Mouse (Mus musculus) limb, embryonic 13.5 days (tissue): ENCODE measurements at regions not wholly inside any gene's neighbourhood (a gene's known extent, or its start where the extent isn't known, plus 50 kb on each side); places are given as distances from the start of the nearest gene placed in this dataset.
A peak's percentile ranks its signal among the peaks of the same experiment; 100 is the strongest.

ENCODE experiments used
- ATAC-seq: fragments of 200-750 bp; cut with Nextera tagmentation; 2 replicates; pipeline ENCODE4 v1.8.0; 2017; ENCODE audit warnings: low read depth, moderate number of reproducible peaks, moderate TSS enrichment; ENCODE audit not compliant: low FRiP score
- H3K27ac ChIP-seq: fragments of 300-500 bp; sonication (generic); 2 replicates; pipeline ENCODE4 v1.5.1; 2015; ENCODE audit warnings: inconsistent platforms, mild to moderate bottlenecking, moderate library complexity
- H3K27me3 ChIP-seq: fragments of 300-500 bp; sonication (generic); 2 replicates; pipeline ENCODE4 v1.6.1; 2015; ENCODE audit warnings: mild to moderate bottlenecking, inconsistent platforms
- H3K36me3 ChIP-seq: fragments of 300-500 bp; sonication (generic); 2 replicates; pipeline ENCODE4 v1.6.1; 2015; ENCODE audit warnings: inconsistent platforms, mild to moderate bottlenecking, moderate library complexity
- H3K4me1 ChIP-seq: fragments of 300-500 bp; sonication (generic); 2 replicates; pipeline ENCODE4 v1.6.1; 2015; ENCODE audit warnings: inconsistent platforms
- H3K4me2 ChIP-seq: fragments of 300-500 bp; sonication (generic); replicated peaks from 2 replicates; pipeline ENCODE4 v1.6.1; 2015; ENCODE audit warnings: inconsistent platforms, mild to moderate bottlenecking, moderate library complexity
- H3K4me3 ChIP-seq: fragments of 300-500 bp; sonication (generic); 2 replicates; pipeline ENCODE4 v1.5.1; 2015; ENCODE audit warnings: moderate library complexity, mild to moderate bottlenecking, inconsistent platforms
- H3K9ac ChIP-seq: fragments of 300-500 bp; sonication (generic); 2 replicates; pipeline ENCODE4 v1.6.1; 2015; ENCODE audit warnings: mild to moderate bottlenecking, inconsistent platforms
- H3K9me3 ChIP-seq: fragments of 300-500 bp; sonication (generic); 2 replicates; pipeline ENCODE4 v1.6.1; 2016; ENCODE audit warnings: inconsistent platforms
- WGBS: fragments of 180-500 bp; shearing (Covaris S2); methylation state at CpG from one replicate; pipeline ENCODE4 v1.1.7; 2015; 5-methylcytosine and 5-hydroxymethylcytosine counted together

DNA sequence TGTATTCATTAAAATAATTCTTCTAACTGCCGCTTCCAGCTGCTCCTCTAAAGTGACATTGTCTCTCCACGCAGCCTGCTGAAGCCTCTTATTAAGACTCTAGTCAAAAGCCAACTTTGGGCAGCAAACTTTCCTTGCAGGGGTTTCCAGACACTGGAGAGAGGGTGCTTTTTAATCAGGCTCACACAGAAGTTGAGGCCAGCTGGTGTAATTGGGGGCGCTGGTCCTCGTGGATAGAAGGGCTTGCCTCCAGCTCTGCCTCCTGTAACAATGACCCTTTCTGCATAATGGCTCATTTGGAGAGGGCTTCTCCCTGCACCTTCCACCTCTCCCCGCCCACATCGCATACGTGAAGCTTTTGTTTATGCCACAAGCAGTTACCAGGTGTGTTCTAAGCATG is 82.8 kb upstream of the Vps8 start:
- ATAC-seq, result no peak

DNA sequence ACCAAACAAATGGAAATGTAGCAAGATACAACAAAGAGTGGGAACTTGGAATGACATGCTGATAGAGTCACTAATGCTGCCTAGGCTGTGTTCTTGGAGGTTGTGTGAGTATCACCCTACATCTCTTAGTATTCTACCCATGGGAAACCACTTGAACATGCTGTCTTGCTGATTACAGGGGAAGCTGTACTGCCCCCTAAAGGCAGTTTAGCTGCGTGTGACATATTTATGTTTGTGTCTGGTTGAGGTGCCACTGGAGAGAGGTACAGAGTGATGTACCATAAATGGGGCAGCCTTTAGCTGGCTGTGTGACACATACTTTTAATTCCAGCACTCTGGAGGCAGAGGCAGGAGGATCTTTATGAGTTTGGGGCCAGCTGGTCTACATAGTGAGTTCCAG is 73.0 kb upstream of the Vps8 start:
- Histone ChIP-seq H3K36me3 (no peaks in the 10 kb centered on the region), H3K4me2 (no peak overlapping the region), H3K9ac (no peak overlapping the region), H3K4me1 (peaks cover 17% of the 10 kb centered on the region), H3K27ac (no peak overlapping the region), H3K27me3 (no peaks in the 10 kb centered on the region), H3K9me3 (no peaks in the 10 kb centered on the region), H3K4me3 (no peak overlapping the region)
- no peak for ATAC-seq
- WGBS, result 58% methylated on average over 1 of the region's 1 CpGs

More for the DNA sequence above, 82.8 kb upstream of the Vps8 start:
- peak overlapping the region; percentile 44; the same call in 1 of the 2 replicates for H3K4me2 ChIP-seq
- H3K36me3 ChIP-seq, result no peaks in the 10 kb centered on the region
- H3K4me1 ChIP-seq, result peaks cover 49% of the 10 kb centered on the region
- no peaks in the 10 kb centered on the region for H3K9me3 ChIP-seq
- no peaks in the 10 kb centered on the region for H3K27me3 ChIP-seq
- no peak overlapping the region for H3K4me3 ChIP-seq
- peak overlapping the region; percentile 94 for H3K27ac ChIP-seq
- 33% methylated on average over 7 of the region's 7 CpGs for WGBS
- H3K9ac ChIP-seq, result no peak overlapping the region

DNA sequence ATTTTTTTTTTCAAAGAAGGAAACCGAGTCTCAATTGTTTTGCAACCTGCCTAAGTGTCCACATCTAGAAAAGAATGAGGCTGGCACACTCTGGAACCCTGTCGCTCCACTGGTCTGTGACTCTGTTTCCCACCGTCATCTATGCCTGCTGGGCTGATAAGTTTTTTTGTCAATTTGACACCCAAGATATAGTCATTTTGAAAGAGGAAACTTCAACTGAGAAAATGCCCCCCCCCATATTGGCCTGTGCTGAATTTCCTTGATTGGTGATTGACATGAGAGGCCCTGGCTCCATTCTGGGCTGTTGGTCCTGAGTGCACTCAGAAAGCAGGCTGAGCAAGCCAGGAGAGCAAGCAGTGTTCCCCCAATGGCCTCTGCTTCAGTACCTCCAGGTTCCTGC is 71.6 kb upstream of the Vps8 start:
- Histone ChIP-seq H3K9ac (no peak overlapping the region), H3K9me3 (no peaks in the 10 kb centered on the region), H3K27ac (no peak overlapping the region), H3K4me2 (no peak overlapping the region), H3K4me3 (no peak overlapping the region), H3K36me3 (no peaks in the 10 kb centered on the region), H3K27me3 (no peaks in the 10 kb centered on the region), H3K4me1 (peaks cover 17% of the 10 kb centered on the region)
- ATAC-seq, result no peak
- WGBS, result 90% methylated on average over 3 of the region's 3 CpGs

DNA sequence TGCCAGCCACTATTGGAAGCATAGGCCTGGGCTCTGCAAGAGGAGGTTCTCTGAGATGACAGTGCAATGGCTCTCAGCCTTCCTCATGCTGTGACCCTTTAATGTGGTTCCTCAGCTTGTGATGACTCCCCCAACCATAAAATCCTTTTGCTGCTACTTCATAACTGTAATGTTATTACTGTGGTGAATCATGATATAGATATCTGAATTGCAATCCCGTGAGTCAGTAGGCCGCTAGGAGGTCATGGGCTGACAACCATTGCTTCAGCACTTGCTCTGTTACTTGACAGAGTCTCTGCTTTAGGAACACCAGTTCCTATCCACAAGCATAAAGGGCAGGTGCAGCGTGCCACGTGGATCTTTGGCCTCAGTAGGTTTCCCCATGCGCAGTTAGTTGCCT is 69.8 kb upstream of the Vps8 start:
- ATAC-seq, result no peak

DNA sequence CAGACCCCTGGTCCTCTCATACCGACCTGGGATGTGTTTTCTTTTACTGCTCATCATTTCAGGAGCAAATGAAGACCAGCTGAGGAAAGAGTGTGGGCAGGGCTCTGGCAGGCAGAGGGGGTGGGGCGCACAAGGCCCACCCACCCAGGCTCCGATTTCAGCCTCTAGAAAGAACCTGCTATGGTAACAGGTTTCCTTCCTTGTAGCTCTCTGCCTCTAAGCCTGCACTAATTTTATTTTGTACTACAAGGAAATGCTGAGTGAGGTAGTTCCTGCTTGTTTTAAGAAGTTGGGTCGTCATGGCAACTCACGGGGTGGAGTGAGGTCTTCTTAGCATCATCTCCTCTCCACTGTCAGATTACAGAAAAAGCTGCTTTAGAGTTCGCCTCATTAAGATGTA is 69.4 kb upstream of the Vps8 start:
- ATAC-seq, result peak; percentile 81
- H3K4me2 ChIP-seq, result peak overlapping the region; percentile 33
- no peaks in the 10 kb centered on the region for H3K27me3 ChIP-seq
- H3K9ac ChIP-seq, result no peak overlapping the region
- WGBS, result 12% methylated on average over 6 of the region's 6 CpGs
- no peak overlapping the region for H3K27ac ChIP-seq
- H3K4me3 ChIP-seq, result no peak overlapping the region
- H3K9me3 ChIP-seq, result no peaks in the 10 kb centered on the region
- peaks cover 10% of the 10 kb centered on the region for H3K4me1 ChIP-seq
- H3K36me3 ChIP-seq, result no peaks in the 10 kb centered on the region

More for the DNA sequence above, 69.8 kb upstream of the Vps8 start:
- Histone ChIP-seq H3K9me3 (no peaks in the 10 kb centered on the region), H3K27ac (no peak overlapping the region), H3K4me3 (no peak overlapping the region), H3K4me2 (peak overlapping the region; percentile 33), H3K27me3 (no peaks in the 10 kb centered on the region), H3K36me3 (no peaks in the 10 kb centered on the region), H3K9ac (no peak overlapping the region), H3K4me1 (peaks cover 12% of the 10 kb centered on the region)
- 35% methylated on average over 5 of the region's 5 CpGs for WGBS

DNA sequence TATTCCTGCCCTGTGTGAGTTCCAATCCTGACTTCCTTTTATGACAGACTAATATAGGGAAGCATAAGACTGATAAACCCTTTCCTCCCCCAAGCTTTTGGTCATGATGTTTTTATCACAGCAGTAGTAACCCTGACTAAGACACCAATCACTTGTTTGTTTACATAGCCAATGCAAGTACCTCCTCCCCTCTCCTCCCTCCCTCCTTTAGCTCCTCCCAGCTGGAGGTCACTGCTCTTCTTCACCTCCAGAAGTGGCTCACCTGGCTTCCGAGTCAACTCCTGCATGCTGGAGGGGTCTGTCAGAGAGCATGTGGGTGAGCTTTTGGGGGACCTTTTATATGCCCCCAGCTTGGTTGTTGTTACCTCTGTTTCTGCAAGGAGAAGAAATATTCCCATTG is 67.3 kb upstream of the Vps8 start:
- Histone ChIP-seq H3K4me1 (peaks cover 10% of the 10 kb centered on the region), H3K27ac (no peak overlapping the region), H3K4me2 (no peak overlapping the region), H3K9ac (no peak overlapping the region), H3K4me3 (no peak overlapping the region), H3K9me3 (no peaks in the 10 kb centered on the region), H3K36me3 (no peaks in the 10 kb centered on the region), H3K27me3 (no peaks in the 10 kb centered on the region)
- WGBS, result 68% methylated on average over 1 of the region's 1 CpGs
- ATAC-seq, result no peak

DNA sequence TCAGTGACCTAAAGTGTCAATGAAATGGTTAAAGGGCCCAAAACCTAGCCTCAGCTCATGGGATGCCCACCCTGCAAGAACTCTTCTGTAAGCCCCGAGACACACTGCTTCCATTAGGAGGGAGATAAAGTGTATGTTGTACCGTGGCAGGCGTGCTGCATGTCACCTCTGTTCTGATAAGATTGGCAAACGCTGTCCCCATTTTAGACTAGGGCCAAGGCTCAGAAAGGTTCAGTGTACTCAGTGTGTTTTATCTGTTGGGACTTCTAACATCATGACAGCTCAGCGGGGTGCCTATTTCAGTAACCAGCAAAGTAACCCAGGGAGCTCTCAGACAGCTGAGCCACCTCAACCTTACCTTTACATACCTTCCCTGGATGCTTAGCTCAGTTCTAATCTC is 65.5 kb upstream of the Vps8 start:
- no peak overlapping the region for H3K27ac ChIP-seq
- no peaks in the 10 kb centered on the region for H3K9me3 ChIP-seq
- no peak overlapping the region for H3K9ac ChIP-seq
- H3K4me1 ChIP-seq, result peaks cover 10% of the 10 kb centered on the region
- H3K27me3 ChIP-seq, result no peaks in the 10 kb centered on the region
- no peak overlapping the region for H3K4me2 ChIP-seq
- H3K36me3 ChIP-seq, result no peaks in the 10 kb centered on the region
- H3K4me3 ChIP-seq, result no peak overlapping the region
- 62% methylated on average over 5 of the region's 5 CpGs for WGBS
- ATAC-seq, result no peak

DNA sequence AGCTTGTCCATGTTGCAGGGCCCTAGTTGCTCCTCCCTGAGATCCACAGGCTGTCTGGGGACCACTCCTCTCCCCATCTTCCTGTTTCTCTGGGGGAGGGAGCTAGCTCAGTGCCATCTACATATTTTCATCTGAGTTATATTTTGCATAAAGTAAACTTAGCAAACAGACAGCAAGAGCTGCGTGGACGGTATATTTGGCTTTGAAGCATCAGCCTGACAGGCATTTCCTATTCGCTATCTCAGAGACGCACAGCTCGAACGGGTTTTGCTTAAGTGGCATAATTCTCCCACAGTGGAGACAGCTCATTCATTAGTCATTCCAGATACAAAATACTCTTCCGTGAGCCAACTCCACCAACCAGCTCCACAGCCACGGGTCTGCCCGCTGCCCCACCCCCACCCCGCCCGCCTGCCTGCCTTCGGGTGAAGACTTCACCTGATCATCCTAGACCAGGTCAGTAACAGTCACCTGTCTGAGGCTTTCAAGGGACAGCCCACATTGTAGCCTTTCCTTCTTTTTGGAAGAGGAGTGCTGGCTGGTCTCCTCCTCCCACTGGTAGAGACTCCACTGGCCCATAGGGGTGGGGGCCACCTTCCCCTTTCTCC is 64.5 kb upstream of the Vps8 start:
- Histone ChIP-seq H3K4me1 (peaks cover 12% of the 10 kb centered on the region), H3K9me3 (no peaks in the 10 kb centered on the region), H3K4me3 (no peak overlapping the region), H3K9ac (no peak overlapping the region), H3K4me2 (no peak overlapping the region), H3K36me3 (no peaks in the 10 kb centered on the region), H3K27me3 (no peaks in the 10 kb centered on the region), H3K27ac (no peak overlapping the region)
- no peak for ATAC-seq
- WGBS, result 68% methylated on average over 12 of the region's 12 CpGs

DNA sequence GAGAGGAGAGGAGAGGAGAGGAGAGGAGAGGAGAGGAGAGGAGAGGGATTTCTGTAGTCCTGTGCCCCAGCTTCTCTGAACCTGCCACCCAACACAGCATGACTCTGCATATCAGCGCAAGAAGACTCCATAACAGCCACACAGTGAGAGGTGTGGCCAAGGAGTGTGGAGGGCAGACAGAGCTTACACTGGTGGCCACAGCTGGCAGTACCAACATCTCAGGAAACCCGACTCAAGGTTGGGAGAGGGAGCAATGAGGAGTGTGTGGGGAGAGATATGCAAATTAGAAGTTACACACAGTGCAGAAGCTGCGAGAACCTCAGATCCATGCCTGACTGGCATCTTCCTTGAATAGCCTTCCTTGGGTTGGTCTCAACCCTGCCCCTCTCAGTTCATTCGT is 63.5 kb upstream of the Vps8 start:
- WGBS, result 63% methylated on average over 4 of the region's 4 CpGs
- H3K27ac ChIP-seq, result no peak overlapping the region
- H3K27me3 ChIP-seq, result no peaks in the 10 kb centered on the region

DNA sequence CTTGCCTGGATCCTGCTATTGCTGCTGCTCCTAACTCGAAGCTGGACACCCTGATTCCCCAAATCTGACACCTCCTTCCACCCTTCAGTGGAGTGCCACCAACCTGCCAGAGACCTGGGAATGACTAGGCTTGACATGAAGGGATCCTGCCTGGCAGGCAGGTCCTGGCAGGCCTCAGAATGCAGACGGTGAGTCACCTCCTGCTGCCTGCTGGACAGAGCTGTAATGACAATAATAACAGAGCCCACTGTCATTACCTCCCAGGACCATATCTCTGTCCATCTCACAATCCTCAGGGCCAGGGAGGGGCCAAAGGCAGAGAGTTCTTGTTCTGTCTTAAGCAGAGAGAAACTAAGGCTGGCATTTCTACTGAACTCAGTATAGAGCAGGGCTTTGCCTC is 61.5 kb upstream of the Vps8 start:
- 36% methylated on average over 2 of the region's 2 CpGs for WGBS
- H3K9ac ChIP-seq, result no peak overlapping the region
- H3K9me3 ChIP-seq, result no peaks in the 10 kb centered on the region
- no peak overlapping the region for H3K4me2 ChIP-seq
- no peaks in the 10 kb centered on the region for H3K36me3 ChIP-seq
- H3K27ac ChIP-seq, result no peak overlapping the region
- no peak for ATAC-seq
- peaks cover 13% of the 10 kb centered on the region for H3K4me1 ChIP-seq
- no peak overlapping the region for H3K4me3 ChIP-seq
- H3K27me3 ChIP-seq, result no peaks in the 10 kb centered on the region

More for the DNA sequence above, 63.5 kb upstream of the Vps8 start:
- Histone ChIP-seq H3K9ac (no peak overlapping the region), H3K4me2 (no peak overlapping the region), H3K9me3 (no peaks in the 10 kb centered on the region), H3K36me3 (no peaks in the 10 kb centered on the region), H3K4me1 (peaks cover 13% of the 10 kb centered on the region), H3K4me3 (no peak overlapping the region)
- ATAC-seq, result no peak

DNA sequence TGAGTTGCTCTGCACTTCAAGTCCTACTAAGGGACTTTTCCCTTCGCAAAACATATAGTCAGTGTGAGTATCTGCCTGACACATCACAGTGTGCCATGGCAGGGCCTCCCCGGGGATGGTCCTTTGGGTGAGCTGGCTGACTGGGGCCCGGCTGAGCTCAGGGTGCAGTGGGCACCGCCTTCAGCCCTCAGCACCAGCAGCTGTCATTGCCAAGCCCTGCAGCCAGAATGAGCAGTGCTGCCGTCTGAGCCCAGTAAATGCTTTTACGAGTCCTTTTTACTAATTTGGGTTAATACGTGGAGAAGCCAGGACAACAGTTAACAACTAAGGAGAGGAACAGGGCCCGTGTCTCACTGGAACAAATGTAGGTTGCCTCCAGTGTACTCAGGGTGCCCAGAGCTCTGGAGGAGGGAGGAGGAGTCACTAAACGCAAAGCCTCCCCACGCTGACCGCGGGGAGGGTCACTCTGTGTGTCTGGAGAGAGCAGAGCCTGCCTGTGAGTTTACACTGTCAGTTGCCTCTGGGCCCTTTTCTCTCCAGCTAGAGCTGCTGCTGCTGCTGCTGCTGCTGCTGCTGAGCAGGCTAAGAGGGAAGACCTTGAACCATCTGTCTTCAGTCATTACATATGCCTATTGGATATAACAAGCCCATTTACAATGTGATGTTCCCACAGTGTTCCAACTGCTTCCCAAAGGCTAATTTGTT is 60.1 kb upstream of the Vps8 start:
- WGBS, result 24% methylated on average over 12 of the region's 12 CpGs
- no peak overlapping the region for H3K4me3 ChIP-seq
- no peaks in the 10 kb centered on the region for H3K27me3 ChIP-seq
- peak overlapping the region; percentile 4; the same call in 1 of the 2 replicates for H3K9ac ChIP-seq
- H3K9me3 ChIP-seq, result no peaks in the 10 kb centered on the region
- no peak for ATAC-seq
- no peaks in the 10 kb centered on the region for H3K36me3 ChIP-seq
- no peak overlapping the region for H3K4me2 ChIP-seq
- H3K27ac ChIP-seq, result 0 out of 2 replicates have a peak overlapping the region, but pooled peaks have one; percentile 22
- H3K4me1 ChIP-seq, result peaks cover 22% of the 10 kb centered on the region

DNA sequence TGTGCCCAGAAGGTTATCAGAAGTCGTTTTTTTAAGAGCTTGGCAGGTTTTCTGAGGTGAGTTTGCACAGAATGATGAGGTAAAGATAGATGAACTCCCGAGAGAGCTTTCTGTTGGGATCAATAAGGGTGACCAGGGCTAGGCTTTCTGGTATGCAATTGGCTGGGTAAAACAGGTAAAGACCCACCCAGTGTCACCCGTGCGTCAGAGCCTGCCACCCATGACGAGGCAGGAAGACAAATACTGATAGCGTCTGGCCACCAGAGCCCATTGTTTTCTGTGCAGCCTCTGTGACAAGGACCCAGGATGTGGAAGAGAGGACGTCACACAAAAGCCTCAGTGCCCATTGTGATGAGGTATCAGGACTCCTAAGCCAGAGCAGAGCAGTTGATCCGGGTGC is 58.0 kb upstream of the Vps8 start:
- peaks cover 27% of the 10 kb centered on the region for H3K4me1 ChIP-seq
- no peak for ATAC-seq
- no peaks in the 10 kb centered on the region for H3K27me3 ChIP-seq
- 74% methylated on average over 8 of the region's 8 CpGs for WGBS
- H3K36me3 ChIP-seq, result no peaks in the 10 kb centered on the region
- no peaks in the 10 kb centered on the region for H3K9me3 ChIP-seq
- no peak overlapping the region for H3K4me3 ChIP-seq
- no peak overlapping the region for H3K4me2 ChIP-seq
- no peak overlapping the region for H3K27ac ChIP-seq
- no peak overlapping the region for H3K9ac ChIP-seq

DNA sequence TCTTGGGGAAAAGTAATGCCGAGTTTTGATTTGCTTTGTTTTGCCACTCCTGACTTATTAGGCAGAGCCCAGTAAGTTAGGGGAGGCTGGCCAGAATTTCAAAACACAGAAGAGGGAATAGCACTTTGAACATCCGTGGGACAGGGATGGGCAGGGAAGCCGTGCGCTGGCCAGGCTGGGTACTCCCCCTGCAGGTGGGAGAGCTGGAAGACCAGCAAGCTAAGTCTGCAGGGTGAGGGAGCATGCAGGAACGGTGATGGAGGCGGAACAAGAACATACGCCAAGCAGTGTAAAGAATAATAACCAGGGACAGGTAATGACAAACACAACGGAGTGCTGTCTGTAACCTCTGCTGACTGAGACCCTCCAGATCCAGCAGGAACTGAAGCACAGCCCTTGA is 55.5 kb upstream of the Vps8 start:
- Histone ChIP-seq H3K27me3 (no peaks in the 10 kb centered on the region), H3K27ac (no peak overlapping the region), H3K36me3 (no peaks in the 10 kb centered on the region), H3K4me3 (no peak overlapping the region), H3K4me2 (no peak overlapping the region), H3K9ac (no peak overlapping the region), H3K9me3 (no peaks in the 10 kb centered on the region), H3K4me1 (peaks cover 28% of the 10 kb centered on the region)
- 0 out of 2 replicates have a peak, but pooled peaks have one; percentile 55 for ATAC-seq
- WGBS, result 24% methylated on average over 8 of the region's 8 CpGs
